Comparison of ENCODE assay signal across 24 mouse cellular contexts in the genomic region with DNA sequence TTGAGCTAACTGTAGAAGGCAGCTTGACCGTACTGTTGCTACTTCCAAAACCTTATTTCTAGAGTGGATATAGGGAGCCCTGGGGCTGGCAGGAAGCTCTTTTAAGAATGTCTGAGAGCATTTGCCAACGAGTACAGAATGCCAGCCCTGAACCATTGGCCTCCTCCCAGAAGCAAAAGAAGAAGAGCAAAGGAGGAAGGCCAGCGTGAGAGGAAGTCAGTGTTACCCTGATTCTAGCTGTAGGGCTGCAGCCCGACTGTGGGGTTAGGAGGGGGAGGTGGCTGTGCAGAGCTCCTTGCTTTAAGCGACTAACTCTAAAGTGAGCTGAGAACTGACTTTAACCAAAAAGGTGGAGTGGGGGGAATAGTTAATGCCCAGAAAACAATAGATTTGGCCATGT. TPM values are rescaled to one million over a fixed set of nuclear protein-coding genes. Genes with fewer than 3 reads are reported as not detected.
DNase-seq lines count a peak whose midpoint lies in the region; ATAC-seq and TF ChIP-seq lines count a peak whose summit lies in the region.
"Had no signal": no experiment of that assay in that cellular context is flagged by ENCODE, and none has a peak within 500 bp of the region (broad histone marks: within the 10 kb centered on the region; RNA-seq: fewer than 3 reads in every experiment).

No protein-coding gene starts in this region.

- no peak overlapping the region for H3K4me3 ChIP-seq in liver, postnatal 0 days (ENCODE audit: low read depth, low read length)
- H3K4me3 ChIP-seq in liver, embryonic 11.5 days (ENCODE audit: low read depth, low read length): no peak overlapping the region
- H3K4me3 ChIP-seq: embryonic facial prominence, embryonic 10.5 days; forebrain, embryonic 13.5 days; heart, adult 2 months; heart, embryonic 13.5 days; hindbrain, embryonic 13.5 days had no signal

- no peak for TF ChIP-seq EP300 in liver, postnatal 0 days (IDR thresholded peaks at IDR 0.05; ENCODE audit: low read depth)

- 33% methylated on average over 5 of the region's 5 CpGs for WGBS in liver, postnatal 0 days (ENCODE audit: insufficient replicate concordance)
- 48% methylated on average over 5 of the region's 5 CpGs for WGBS in liver, embryonic 11.5 days

- peak; percentile 8 for DNase-seq in liver, postnatal 0 days
- DNase-seq in liver, embryonic 11.5 days (ENCODE audit: low spot score): no peak
- DNase-seq in brain, adult 2 months (ENCODE audit: low read depth, low spot score): peak; percentile 11
- DNase-seq in gastrocnemius, adult 18-20 months (ENCODE audit: low spot score): no peak
- no peak for DNase-seq in adrenal gland, postnatal 25 days
- no peak for DNase-seq in left cerebral cortex, adult 9 months (ENCODE audit: low spot score in 2 of 2)
- DNase-seq: adrenal gland, postnatal 36 days; cerebellum, adult 18-20 months; cerebellum, adult 9-11 months; cerebellum, postnatal 36 days; gastrocnemius, postnatal 36 days; heart, adult 2 months; heart, postnatal 4 days had no signal

- no peak overlapping the region for H3K27ac ChIP-seq in liver, postnatal 0 days (ENCODE audit: low read depth)
- H3K27ac ChIP-seq in liver, embryonic 11.5 days (ENCODE audit: low read depth, low read length): no peak overlapping the region
- H3K27ac ChIP-seq: embryonic facial prominence, embryonic 10.5 days; forebrain, embryonic 13.5 days; heart, adult 2 months; heart, embryonic 13.5 days; hindbrain, embryonic 13.5 days; hindbrain, postnatal 0 days had no signal

- H3K4me2 ChIP-seq in liver, postnatal 0 days (ENCODE audit: low read depth, low read length): no peak overlapping the region
- H3K4me2 ChIP-seq in liver, embryonic 11.5 days: no peak overlapping the region
- H3K4me2 ChIP-seq: forebrain, embryonic 13.5 days; heart, embryonic 13.5 days; hindbrain, embryonic 13.5 days had no signal

- ATAC-seq in liver, postnatal 0 days: no peak
- no peak for ATAC-seq in liver, embryonic 11.5 days (replicated peaks; ENCODE audit: low FRiP score)
- ATAC-seq in hematopoietic stem cell, adult 5-6 weeks (replicated peaks in 1 of 2; ENCODE audit: insufficient read depth in 1 of 2, low FRiP score in 2 of 2, low TSS enrichment in 1 of 2, low read depth in 1 of 2, poor library complexity in 2 of 2, severe bottlenecking in 2 of 2): peak; percentile 42 to 78; a peak in 2 of 4 replicates
- ATAC-seq in monocyte, adult 5-6 weeks (replicated peaks; ENCODE audit: insufficient number of reproducible peaks, low FRiP score, low TSS enrichment, poor library complexity, severe bottlenecking): 0 out of 2 replicates have a peak, but pooled peaks have one; percentile 43
- ATAC-seq: activated CD4-positive, CD25-positive, alpha-beta regulatory T cell, adult 4 months; forebrain, embryonic 13.5 days; hindbrain, postnatal 0 days; Patski had no signal

- H3K4me1 ChIP-seq in liver, postnatal 0 days (ENCODE audit: insufficient read depth): no peaks in the 10 kb centered on the region
- no peaks in the 10 kb centered on the region for H3K4me1 ChIP-seq in liver, embryonic 11.5 days (replicated peaks; ENCODE audit: control insufficient read depth, insufficient read depth, low read length)
- H3K4me1 ChIP-seq: forebrain, embryonic 13.5 days; heart, embryonic 13.5 days; hindbrain, embryonic 13.5 days had no signal

- no peak overlapping the region for H3K9ac ChIP-seq in liver, postnatal 0 days (replicated peaks)
- H3K9ac ChIP-seq in liver, embryonic 11.5 days (ENCODE audit: low read depth, low read length): no peak overlapping the region
- H3K9ac ChIP-seq: forebrain, embryonic 13.5 days; heart, embryonic 13.5 days; hindbrain, embryonic 13.5 days had no signal

- H3K36me3 ChIP-seq in liver, postnatal 0 days (replicated peaks; ENCODE audit: insufficient read depth, low read length): no peaks in the 10 kb centered on the region
- H3K36me3 ChIP-seq in liver, embryonic 11.5 days (ENCODE audit: control insufficient read depth, insufficient read depth, low read length): no peaks in the 10 kb centered on the region
- H3K36me3 ChIP-seq: embryonic facial prominence, embryonic 10.5 days; heart, embryonic 13.5 days; hindbrain, embryonic 13.5 days had no signal

- H3K27me3 ChIP-seq in liver, postnatal 0 days (ENCODE audit: insufficient read depth, low read length): no peaks in the 10 kb centered on the region
- H3K27me3 ChIP-seq in liver, embryonic 11.5 days (replicated peaks; ENCODE audit: control insufficient read depth, insufficient read depth, low read length): no peaks in the 10 kb centered on the region
- H3K27me3 ChIP-seq: CH12.LX; forebrain, embryonic 13.5 days; heart, embryonic 13.5 days had no signal

- H3K9me3 ChIP-seq in liver, postnatal 0 days (ENCODE audit: low read length): no peaks in the 10 kb centered on the region
- H3K9me3 ChIP-seq in liver, embryonic 11.5 days (ENCODE audit: control insufficient read depth, low read length): no peaks in the 10 kb centered on the region
- H3K9me3 ChIP-seq: embryonic facial prominence, embryonic 10.5 days; forebrain, embryonic 13.5 days; heart, embryonic 13.5 days; hindbrain, embryonic 13.5 days had no signal

- no peak for TF ChIP-seq CTCF in liver, postnatal 0 days (IDR thresholded peaks at IDR 0.05; ENCODE audit: low read depth)

RNA-seq across cellular contexts. Expression of a gene that starts 7.0 kb away (rescaled TPM):
- polyA plus RNA-seq in liver, postnatal 0 days (2015; fragmentation: Nextera tagmentation; extraction: Ambion mirVana): 0.95 and 1.7 TPM in 2 replicates
- 1.9 and 2.1 TPM in 2 replicates for polyA plus RNA-seq in liver, embryonic 11.5 days (2014; fragmentation: Nextera tagmentation; extraction: Ambion mirVana)
- total RNA-seq in hematopoietic stem cell, adult 5-6 weeks (2017): 3.7 and 6.4 TPM in 2 replicates
- 18.4 to 24.6 TPM (median 22.8 TPM) in 3 replicates for total RNA-seq in monocyte, adult 5-6 weeks (2017)
- total RNA-seq in gastrocnemius, adult 18-20 months (2021): not detected
- total RNA-seq in adrenal gland, postnatal 25 days (2021): 0.21 TPM in 1 of 2 replicates, not detected in the other
- total RNA-seq: gastrocnemius, postnatal 36 days; heart, postnatal 4 days had no signal
- polyA plus RNA-seq: embryonic facial prominence, embryonic 10.5 days; forebrain, embryonic 13.5 days; hindbrain, postnatal 0 days had no signal

RNA-seq across cellular contexts. Expression of a gene that starts 11.5 kb away (rescaled TPM):
- polyA plus RNA-seq in liver, postnatal 0 days (2015; fragmentation: Nextera tagmentation; extraction: Ambion mirVana): 64.4 and 70.9 TPM in 2 replicates
- 3.2 and 3.8 TPM in 2 replicates for polyA plus RNA-seq in liver, embryonic 11.5 days (2014; fragmentation: Nextera tagmentation; extraction: Ambion mirVana)
- total RNA-seq in hematopoietic stem cell, adult 5-6 weeks (2017): 0.74 and 2.1 TPM in 2 replicates
- total RNA-seq in monocyte, adult 5-6 weeks (2017): not detected in 3 replicates
- not detected for total RNA-seq in gastrocnemius, adult 18-20 months (2021)
- 0.30 and 0.90 TPM in 2 replicates for total RNA-seq in adrenal gland, postnatal 25 days (2021)
- total RNA-seq: gastrocnemius, adult 8-10 months; gastrocnemius, postnatal 36 days; hindbrain, postnatal 0 days had no signal
- polyA plus RNA-seq: embryonic facial prominence, embryonic 10.5 days; forebrain, embryonic 13.5 days; heart, embryonic 13.5 days; hindbrain, embryonic 13.5 days; Patski had no signal

Comparison
In these comparisons a context has a peak if more than half of its experiments do, and no peak if none do; other contexts are left out.
1. DNase-seq: peak in liver, postnatal 0 days (single experiment) and brain, adult 2 months (single experiment); none in liver, embryonic 11.5 days (single experiment), gastrocnemius, adult 18-20 months (single experiment), adrenal gland, postnatal 25 days (single experiment) and left cerebral cortex, adult 9 months (0 of 2).
2. ATAC-seq: peak in hematopoietic stem cell, adult 5-6 weeks (2 of 2) and monocyte, adult 5-6 weeks (single experiment); none in liver, postnatal 0 days (single experiment) and liver, embryonic 11.5 days (single experiment).